Mouse (Mus musculus): ENCODE data around the gene Reep1. TPM values are rescaled to one million over a fixed set of nuclear protein-coding genes. Genes with fewer than 3 reads are reported as not detected.
"Not testable (repeated sequence)": the region's sequence is repeated elsewhere in the genome, so short reads cannot be mapped to it uniquely, and the experiment has no call there.

The Reep1 gene
- polyA plus RNA-seq, 1 experiment from 2014 or later: 6.7 TPM

DNA sequence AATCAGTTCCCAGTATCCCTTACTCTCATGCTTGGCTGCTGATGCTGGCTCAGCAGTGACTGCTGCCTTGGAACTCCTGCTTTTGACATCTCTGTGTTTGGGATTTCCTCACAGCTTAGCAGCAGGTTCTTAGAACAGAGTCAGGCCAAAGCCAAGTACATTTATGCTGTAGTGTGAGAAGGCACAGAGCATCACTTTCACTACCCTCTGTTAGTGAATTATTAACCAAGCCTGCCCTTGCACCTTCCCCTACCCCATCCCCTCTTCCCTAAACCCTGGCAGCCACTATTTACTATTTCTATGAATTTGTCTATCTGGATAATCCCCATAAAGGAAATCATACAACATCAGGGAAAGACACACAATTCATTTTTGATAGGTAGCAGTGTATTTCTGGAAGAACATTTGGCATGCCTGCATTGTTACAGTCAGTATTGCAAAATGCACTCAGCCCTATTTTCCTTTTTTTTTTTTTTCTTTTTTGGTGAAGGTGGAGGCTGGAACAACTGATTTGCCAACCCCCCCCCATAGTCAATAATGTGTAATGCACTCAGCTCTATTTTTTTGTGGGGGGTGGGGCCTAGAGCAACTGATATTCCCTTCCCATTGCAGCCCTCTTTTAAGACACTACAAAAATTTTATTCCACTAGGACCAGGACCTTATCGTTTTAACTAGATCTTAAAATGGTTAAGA is 133.4 kb downstream of the Reep1 start:
- ATAC-seq (ENCODE audit: low FRiP score, low TSS enrichment) (no peak), DNase-seq (ENCODE audit: low spot score) (no peak)
- no peak overlapping the region for H3K4me2 ChIP-seq (replicated peaks; ENCODE audit: low read depth)
- 97% methylated on average over 1 of the region's 1 CpGs for WGBS
- no peak overlapping the region for H3K27ac ChIP-seq (replicated peaks)
- H3K27me3 ChIP-seq (ENCODE audit: control insufficient read depth, insufficient read depth, low read length): no peaks in the 10 kb centered on the region
- no peak overlapping the region for H3K4me3 ChIP-seq (ENCODE audit: low read depth, low read length)
- H3K9me3 ChIP-seq (ENCODE audit: control insufficient read depth, low read length): no peaks in the 10 kb centered on the region
- H3K4me1 ChIP-seq (replicated peaks; ENCODE audit: control insufficient read depth, insufficient read depth): no peaks in the 10 kb centered on the region
- no peak overlapping the region for H3K9ac ChIP-seq (ENCODE audit: low read length)
- TF ChIP-seq CTCF (IDR thresholded peaks at IDR 0.05; ENCODE audit: low read depth) (no peak), EP300 (optimal IDR thresholded peaks at IDR 0.05) (no peak)
- H3K36me3 ChIP-seq (ENCODE audit: control insufficient read depth, insufficient read depth, low read length): no peaks in the 10 kb centered on the region

- 66% methylated on average over 6 of the region's 6 CpGs for WGBS
- not testable (repeated sequence) for H3K27me3 ChIP-seq (ENCODE audit: control insufficient read depth, insufficient read depth, low read length); H3K36me3 ChIP-seq (ENCODE audit: control insufficient read depth, insufficient read depth, low read length); H3K4me3 ChIP-seq (ENCODE audit: low read depth, low read length); H3K27ac ChIP-seq (replicated peaks); H3K9me3 ChIP-seq (ENCODE audit: control insufficient read depth, low read length); ATAC-seq (ENCODE audit: low FRiP score, low TSS enrichment); H3K9ac ChIP-seq (ENCODE audit: low read length); H3K4me1 ChIP-seq (replicated peaks; ENCODE audit: control insufficient read depth, insufficient read depth); H3K4me2 ChIP-seq (replicated peaks; ENCODE audit: low read depth)
- DNase-seq (ENCODE audit: low spot score): peak; percentile 14
These were observed 139.5 kb downstream of the Reep1 start for GRCm38 (mm10) chr6:71846906-71847305.

Other genes with a start within 250 kb of the Reep1 start
- 25.4 and 25.9 TPM in 2 replicates for gene Rnf103, start 213.7 kb upstream of the Reep1 start, polyA plus RNA-seq (2015; fragmentation: Nextera tagmentation; extraction: Ambion mirVana)
- gene Chmp3, start 163.8 kb upstream of the Reep1 start, polyA plus RNA-seq (2015; fragmentation: Nextera tagmentation; extraction: Ambion mirVana): 88.5 and 91.4 TPM in 2 replicates
- gene Kdm3a, start 74.6 kb upstream of the Reep1 start, polyA plus RNA-seq (2015; fragmentation: Nextera tagmentation; extraction: Ambion mirVana): 14.1 and 14.2 TPM in 2 replicates
- 61.4 and 65.2 TPM in 2 replicates for gene Mrpl35, start 119.4 kb downstream of the Reep1 start, polyA plus RNA-seq (2015; fragmentation: Nextera tagmentation; extraction: Ambion mirVana)
- 132 and 140 TPM in 2 replicates for gene Immt, start 123.8 kb downstream of the Reep1 start, polyA plus RNA-seq (2015; fragmentation: Nextera tagmentation; extraction: Ambion mirVana)
- gene Ptcd3, start 201.2 kb downstream of the Reep1 start, polyA plus RNA-seq (2015; fragmentation: Nextera tagmentation; extraction: Ambion mirVana): 31.1 and 32.4 TPM in 2 replicates
- 8.4 and 9.8 TPM in 2 replicates for gene Polr1a, start 201.5 kb downstream of the Reep1 start, polyA plus RNA-seq (2015; fragmentation: Nextera tagmentation; extraction: Ambion mirVana)